Mouse (Mus musculus): Measurements from ENCODE around the gene Smarca5. TPM values are rescaled to one million over a fixed set of nuclear protein-coding genes. Genes with fewer than 3 reads are reported as not detected.

Smarca5 gene
- total and polyA plus RNA-seq, 2 experiments from 2014 or later = 28.9 to 30.5 TPM

- no peak overlapping the region for H3K27ac ChIP-seq (ENCODE audit: low read depth, low read length)
- 71% methylated on average over 5 of the region's 5 CpGs for WGBS
- DNase-seq (ENCODE audit: low spot score) (no peak), ATAC-seq (ENCODE audit: low FRiP score) (no peak)
- TF ChIP-seq CTCF (IDR thresholded peaks at IDR 0.05) = no peak
- no peak overlapping the region for H3K4me2 ChIP-seq (ENCODE audit: low read depth, low read length, poor library complexity, severe bottlenecking)
- H3K36me3 ChIP-seq (ENCODE audit: insufficient read depth, low read length) = no peaks in the 10 kb centered on the region
- H3K27me3 ChIP-seq (ENCODE audit: insufficient read depth, low read length) = no peaks in the 10 kb centered on the region
- H3K4me3 ChIP-seq (ENCODE audit: low read depth, low read length) = no peak overlapping the region
- no peak overlapping the region for H3K9ac ChIP-seq (replicated peaks; ENCODE audit: low read length, poor library complexity, severe bottlenecking)
- no peaks in the 10 kb centered on the region for H3K4me1 ChIP-seq (ENCODE audit: insufficient read depth, low read length)
- H3K9me3 ChIP-seq (ENCODE audit: low read length) = no peaks in the 10 kb centered on the region
Observed at GRCm38 (mm10) chr8:80683756-80684335, 55.5 kb downstream of the Smarca5 start.

- Histone ChIP-seq H3K27me3 (ENCODE audit: insufficient read depth, low read length) (no peaks in the 10 kb centered on the region), H3K4me2 (ENCODE audit: low read depth, low read length, poor library complexity, severe bottlenecking) (no peak overlapping the region), H3K4me3 (ENCODE audit: low read depth, low read length) (no peak overlapping the region), H3K27ac (ENCODE audit: low read depth, low read length) (no peak overlapping the region), H3K36me3 (ENCODE audit: insufficient read depth, low read length) (no peaks in the 10 kb centered on the region), H3K9ac (replicated peaks; ENCODE audit: low read length, poor library complexity, severe bottlenecking) (no peak overlapping the region), H3K4me1 (ENCODE audit: insufficient read depth, low read length) (no peaks in the 10 kb centered on the region), H3K9me3 (ENCODE audit: low read length) (no peaks in the 10 kb centered on the region)
- ATAC-seq (ENCODE audit: low FRiP score) (no peak), DNase-seq (ENCODE audit: low spot score) (no peak)
- WGBS = 51% methylated on average over 5 of the region's 5 CpGs
- TF ChIP-seq CTCF (IDR thresholded peaks at IDR 0.05) = no peak
Observed at GRCm38 (mm10) chr8:80682594-80682993, 56.7 kb downstream of the Smarca5 start.

- no peak overlapping the region for H3K9ac ChIP-seq (replicated peaks; ENCODE audit: low read length, poor library complexity, severe bottlenecking)
- H3K4me1 ChIP-seq (ENCODE audit: insufficient read depth, low read length) = no peaks in the 10 kb centered on the region
- no peak overlapping the region for H3K27ac ChIP-seq (ENCODE audit: low read depth, low read length)
- DNase-seq (ENCODE audit: low spot score) = no peak
- 74% methylated on average over 17 of the region's 17 CpGs for WGBS
- H3K4me3 ChIP-seq (ENCODE audit: low read depth, low read length) = no peak overlapping the region
- H3K27me3 ChIP-seq (ENCODE audit: insufficient read depth, low read length) = no peaks in the 10 kb centered on the region
- no peak overlapping the region for H3K4me2 ChIP-seq (ENCODE audit: low read depth, low read length, poor library complexity, severe bottlenecking)
- H3K36me3 ChIP-seq (ENCODE audit: insufficient read depth, low read length) = no peaks in the 10 kb centered on the region
- TF ChIP-seq CTCF (IDR thresholded peaks at IDR 0.05) = no peak
- ATAC-seq (ENCODE audit: low FRiP score) = no peak
- no peaks in the 10 kb centered on the region for H3K9me3 ChIP-seq (ENCODE audit: low read length)
Observed at GRCm38 (mm10) chr8:80669277-80669901, 69.9 kb downstream of the Smarca5 start.

GRCm38 (mm10) chr8:80663476-80663875, 75.8 kb downstream of the Smarca5 start:
- ATAC-seq (ENCODE audit: low FRiP score) (no peak), DNase-seq (ENCODE audit: low spot score) (no peak)
- Histone ChIP-seq H3K36me3 (ENCODE audit: insufficient read depth, low read length) (no peaks in the 10 kb centered on the region), H3K27ac (ENCODE audit: low read depth, low read length) (no peak overlapping the region), H3K4me2 (ENCODE audit: low read depth, low read length, poor library complexity, severe bottlenecking) (no peak overlapping the region), H3K27me3 (ENCODE audit: insufficient read depth, low read length) (no peaks in the 10 kb centered on the region), H3K9me3 (ENCODE audit: low read length) (no peaks in the 10 kb centered on the region), H3K4me1 (ENCODE audit: insufficient read depth, low read length) (no peaks in the 10 kb centered on the region), H3K4me3 (ENCODE audit: low read depth, low read length) (no peak overlapping the region), H3K9ac (replicated peaks; ENCODE audit: low read length, poor library complexity, severe bottlenecking) (no peak overlapping the region)
- WGBS = 83% methylated on average over 3 of the region's 3 CpGs
- no peak for TF ChIP-seq CTCF (IDR thresholded peaks at IDR 0.05)

- Histone ChIP-seq H3K4me2 (ENCODE audit: low read depth, low read length, poor library complexity, severe bottlenecking) (no peak overlapping the region), H3K27ac (ENCODE audit: low read depth, low read length) (no peak overlapping the region), H3K4me3 (ENCODE audit: low read depth, low read length) (no peak overlapping the region), H3K36me3 (ENCODE audit: insufficient read depth, low read length) (no peaks in the 10 kb centered on the region), H3K9ac (replicated peaks; ENCODE audit: low read length, poor library complexity, severe bottlenecking) (no peak overlapping the region), H3K4me1 (ENCODE audit: insufficient read depth, low read length) (no peaks in the 10 kb centered on the region), H3K27me3 (ENCODE audit: insufficient read depth, low read length) (no peaks in the 10 kb centered on the region), H3K9me3 (ENCODE audit: low read length) (no peaks in the 10 kb centered on the region)
- no peak for TF ChIP-seq CTCF (IDR thresholded peaks at IDR 0.05)
- DNase-seq (ENCODE audit: low spot score) = no peak
- WGBS = 83% methylated on average over 4 of the region's 4 CpGs
- no peak for ATAC-seq (ENCODE audit: low FRiP score)
Observed at GRCm38 (mm10) chr8:80661055-80661454, 78.2 kb downstream of the Smarca5 start.

GRCm38 (mm10) chr8:80657639-80658038, 81.7 kb downstream of the Smarca5 start:
- Histone ChIP-seq H3K27ac (ENCODE audit: low read depth, low read length) (no peak overlapping the region), H3K9me3 (ENCODE audit: low read length) (no peaks in the 10 kb centered on the region), H3K4me3 (ENCODE audit: low read depth, low read length) (no peak overlapping the region), H3K4me2 (ENCODE audit: low read depth, low read length, poor library complexity, severe bottlenecking) (no peak overlapping the region), H3K36me3 (ENCODE audit: insufficient read depth, low read length) (no peaks in the 10 kb centered on the region), H3K9ac (replicated peaks; ENCODE audit: low read length, poor library complexity, severe bottlenecking) (no peak overlapping the region), H3K27me3 (ENCODE audit: insufficient read depth, low read length) (no peaks in the 10 kb centered on the region), H3K4me1 (ENCODE audit: insufficient read depth, low read length) (no peaks in the 10 kb centered on the region)
- WGBS = 50% methylated on average over 4 of the region's 4 CpGs
- no peak for TF ChIP-seq CTCF (IDR thresholded peaks at IDR 0.05)
- ATAC-seq (ENCODE audit: low FRiP score) = no peak
- no peak for DNase-seq (ENCODE audit: low spot score)

Other genes starting within 250 kb of the Smarca5 start
- 1.7 TPM in 1 of 2 replicates, not detected in the other for gene Gypa, start 245.7 kb downstream of the Smarca5 start, total RNA-seq (2014; rRNA removed)
- 0.32 and 0.37 TPM in 2 replicates for gene Gypa, start 245.7 kb downstream of the Smarca5 start, polyA plus RNA-seq (2015; fragmentation: Nextera tagmentation; extraction: Ambion mirVana)
- 0.57 and 0.71 TPM in 2 replicates for gene Frem3, start 128.4 kb downstream of the Smarca5 start, total RNA-seq (2014; rRNA removed)
- gene Frem3, start 128.4 kb downstream of the Smarca5 start, polyA plus RNA-seq (2015; fragmentation: Nextera tagmentation; extraction: Ambion mirVana) = 0.23 and 0.32 TPM in 2 replicates
- gene Gab1, start 141.0 kb upstream of the Smarca5 start, total RNA-seq (2014; rRNA removed) = 18.3 and 20.5 TPM in 2 replicates
- gene Gab1, start 141.0 kb upstream of the Smarca5 start, polyA plus RNA-seq (2015; fragmentation: Nextera tagmentation; extraction: Ambion mirVana) = 8.7 TPM in 2 replicates

All from midbrain, postnatal 0 days (tissue).